Mouse (Mus musculus) spleen, adult 2 months (tissue): ENCODE data around the gene Rap1gap.

ENCODE experiments used
- CTCF ChIP-seq: fragments of 200-500 bp; IDR thresholded peaks from 2 replicates; pipeline ENCODE4 v1.5.1; 2011; ENCODE audit warnings: mild to moderate bottlenecking, inconsistent platforms; ENCODE audit not compliant: insufficient read depth, insufficient read length, insufficient replicate concordance; ENCODE audit errors: extremely low read depth
- POLR2A ChIP-seq: fragments of 200-500 bp; IDR thresholded peaks from 2 replicates; pipeline ENCODE4 v1.6.1; 2011; ENCODE audit warnings: low read depth, low read length, inconsistent platforms

DNA sequence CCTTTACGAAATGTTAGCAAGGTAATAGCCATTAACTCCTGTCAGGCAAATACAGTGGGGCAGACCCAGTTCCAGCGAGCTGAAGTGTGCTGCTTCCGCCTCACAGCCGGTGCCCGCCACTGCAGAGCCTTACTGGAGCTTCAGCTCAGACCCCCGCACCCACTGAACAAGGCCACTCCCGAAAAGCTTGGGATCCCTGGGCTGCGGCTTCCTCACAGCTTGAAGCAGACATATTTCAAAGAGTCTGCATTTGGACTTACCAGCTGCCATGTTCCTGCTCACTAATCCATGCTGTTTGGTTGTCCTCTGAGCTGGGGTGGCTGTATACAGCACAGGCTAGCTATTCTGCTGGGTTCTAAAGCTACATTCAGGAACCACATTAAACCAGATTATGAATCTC, 6.9 kb upstream of the Rap1gap start:
- TF ChIP-seq CTCF = no peak
- no peak for TF ChIP-seq POLR2A
